Mouse (Mus musculus) cerebellum, adult 11 months (tissue): Measurements from ENCODE around the gene Ell2.

Source experiments
- DNase-seq: peaks from one replicate; pipeline ENCODE4 v3.0.0; 2022

The Ell2 gene

GRCm38 (mm10) chr13:75818945-75819706 is 112.6 kb downstream of the Ell2 start:
- no peak for DNase-seq

DNA sequence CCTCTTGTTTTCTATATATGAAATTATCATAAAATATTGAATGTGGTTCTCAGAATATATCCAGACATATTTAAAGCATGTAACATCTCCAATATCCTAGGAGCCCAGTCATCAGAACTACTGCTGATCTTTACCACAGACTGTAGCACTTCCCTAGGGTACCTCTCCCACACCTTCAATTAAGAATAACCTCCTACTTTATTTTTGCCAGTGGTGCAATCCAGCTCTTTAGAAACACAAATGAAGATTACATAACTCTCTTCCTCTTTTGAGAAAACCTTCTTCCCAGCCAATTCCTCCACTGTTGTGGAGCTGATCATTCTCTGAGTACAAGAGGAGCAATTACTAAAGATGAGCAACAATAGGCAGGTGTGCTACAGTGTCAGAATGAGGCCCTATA is 113.3 kb downstream of the Ell2 start:
- DNase-seq = no peak
